Mouse (Mus musculus) inflammation-experienced regulatory T-cells (primary cell): ENCODE measurements around the gene Lage3. TPM values are rescaled to one million over a fixed set of nuclear protein-coding genes. Genes with fewer than 3 reads are reported as not detected.

ENCODE experiments used
- polyA plus RNA-seq, 2 experiments: library from polyadenylated mRNA; unstranded; fragments of 100-300 nt; shearing (Covaris generic); gene quantifications; one replicate each; pipeline ENCODE4 v1.2.1; 2017

Lage3 gene
- polyA plus RNA-seq, result 10 to 100 TPM; 34.3 to 51.6 TPM

DNA sequence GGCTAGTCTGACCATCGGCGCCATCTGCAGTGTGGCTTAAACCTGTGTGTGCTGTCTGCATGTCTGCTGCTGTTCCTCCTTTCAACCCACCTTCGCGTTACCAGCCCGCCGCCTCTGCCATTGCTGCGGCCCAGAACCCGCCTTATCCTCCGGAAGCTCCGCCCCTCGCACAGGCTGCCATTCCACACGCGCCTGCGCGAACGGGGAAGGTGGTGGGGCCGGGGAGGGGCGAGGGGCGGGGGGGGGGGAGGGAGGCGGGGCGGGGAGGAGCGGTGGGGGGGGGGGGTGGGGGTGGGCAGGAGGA is at the start of gene Lage3:
Gene Lage3, minus strand, starts transcription at position 152 of the 304 bp plus-strand sequence.

DNA sequence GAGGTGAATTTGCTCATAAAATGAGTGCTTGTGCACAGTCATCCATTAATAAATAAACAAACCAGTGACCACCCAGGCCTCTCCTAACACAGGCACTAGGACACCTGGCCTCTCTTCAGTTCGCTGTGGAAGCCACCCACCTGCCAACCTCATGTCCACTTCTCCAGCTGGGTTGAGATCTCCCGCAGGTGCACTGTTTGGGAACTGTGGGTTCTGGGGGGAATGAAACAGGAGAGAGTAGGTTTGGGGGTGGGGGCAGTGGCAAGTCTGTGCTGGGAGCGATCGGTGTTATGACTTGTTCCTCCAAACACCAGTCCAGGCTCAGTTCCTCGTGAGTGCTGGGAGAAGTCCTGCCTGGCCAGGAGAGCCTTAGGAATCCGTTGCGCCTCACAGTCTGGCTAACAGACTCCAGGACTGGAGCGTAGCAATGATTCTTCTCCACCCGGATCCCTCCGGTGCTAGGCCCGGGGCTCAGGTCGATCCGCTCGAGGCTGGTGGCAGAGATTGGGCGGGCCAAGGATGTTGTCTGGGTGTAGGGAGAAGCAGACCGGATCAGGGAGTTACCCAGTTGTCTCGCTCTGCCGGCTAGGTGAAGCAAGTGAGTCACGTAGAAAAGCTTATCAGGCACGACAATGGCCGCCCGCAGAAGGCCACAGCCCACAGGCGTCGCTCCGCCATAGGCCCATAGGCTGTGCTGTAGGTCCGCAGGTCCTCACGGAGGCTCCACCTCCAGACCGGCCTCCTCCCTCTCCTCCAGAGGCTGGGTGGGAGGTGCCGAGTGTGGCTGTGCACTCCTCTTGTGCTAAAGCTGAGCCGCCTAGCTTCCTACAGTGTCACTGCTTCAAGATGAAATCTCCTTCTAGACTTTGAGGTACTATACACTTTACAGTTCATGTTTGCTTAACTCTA is 39.4 kb upstream of the Lage3 start, which contains the start of the genes Fam3a and Ikbkg:
Gene Fam3a, minus strand, starts transcription at position 738 of the 909 bp plus-strand sequence.
Gene Ikbkg, plus strand, starts transcription at position 756 of the 909 bp plus-strand sequence.

DNA sequence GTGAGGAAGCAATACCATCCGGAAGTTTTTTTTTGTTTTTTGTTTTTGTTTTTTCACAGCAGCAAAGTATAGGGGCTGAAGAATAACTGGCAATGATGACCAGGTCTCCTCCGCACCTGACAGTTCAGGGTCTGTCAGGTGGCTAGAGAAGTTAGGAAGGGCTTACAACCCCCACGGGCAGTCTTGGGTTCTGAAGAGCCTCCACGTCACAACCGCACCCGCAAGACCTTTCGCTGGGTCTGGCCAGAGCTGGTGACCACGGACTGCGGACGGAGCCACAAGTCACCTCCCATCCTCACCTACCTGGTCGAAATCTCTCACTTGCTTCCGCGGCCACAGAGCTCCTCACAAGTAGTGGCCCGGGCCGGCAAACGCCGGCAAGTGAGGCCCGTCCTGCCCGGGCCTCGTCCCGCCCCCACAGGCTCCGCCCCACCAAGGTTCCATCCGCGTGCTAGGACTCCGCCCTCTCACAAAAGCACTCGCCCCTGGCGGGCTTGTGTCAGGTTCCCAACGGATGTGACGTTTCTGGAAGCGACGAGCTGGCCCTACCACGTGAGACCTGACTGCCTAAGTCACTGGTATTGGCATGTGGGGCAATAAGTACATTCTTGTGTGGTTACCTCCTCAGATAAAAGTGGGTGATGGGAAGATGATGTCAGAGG is 19.6 kb upstream of the Lage3 start, which contains the start of the genes Ubl4a and Slc10a3:
Gene Ubl4a, minus strand, starts transcription at position 331 of the 662 bp plus-strand sequence.
Gene Slc10a3, minus strand, starts transcription at position 462 of the 662 bp plus-strand sequence.

DNA sequence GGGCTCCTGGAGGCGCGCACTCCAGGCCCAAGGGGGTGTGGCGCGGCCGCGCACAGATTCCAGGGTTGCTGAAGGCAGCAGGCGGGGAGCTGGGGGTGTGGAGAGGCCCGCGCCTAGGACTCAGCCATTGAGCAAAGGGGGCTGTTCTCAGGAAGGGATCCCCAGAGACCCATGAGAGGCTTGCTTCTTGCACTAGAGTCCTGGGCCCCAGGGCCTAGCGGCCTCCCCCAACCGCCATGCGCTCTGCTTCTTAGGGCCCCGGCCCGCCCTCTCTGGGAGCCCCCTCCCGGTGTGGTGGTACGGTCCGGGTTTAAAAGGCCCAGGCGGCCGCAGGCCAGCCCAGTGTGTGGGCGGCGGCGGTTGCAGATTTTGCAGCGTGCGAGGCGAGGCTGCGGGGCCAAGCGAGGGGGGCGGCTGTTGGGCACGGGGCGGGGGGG is 24.7 kb downstream of the Lage3 start, which contains the start of gene Plxna3:
Gene Plxna3, plus strand, starts transcription at position 342 of the 437 bp plus-strand sequence.

DNA sequence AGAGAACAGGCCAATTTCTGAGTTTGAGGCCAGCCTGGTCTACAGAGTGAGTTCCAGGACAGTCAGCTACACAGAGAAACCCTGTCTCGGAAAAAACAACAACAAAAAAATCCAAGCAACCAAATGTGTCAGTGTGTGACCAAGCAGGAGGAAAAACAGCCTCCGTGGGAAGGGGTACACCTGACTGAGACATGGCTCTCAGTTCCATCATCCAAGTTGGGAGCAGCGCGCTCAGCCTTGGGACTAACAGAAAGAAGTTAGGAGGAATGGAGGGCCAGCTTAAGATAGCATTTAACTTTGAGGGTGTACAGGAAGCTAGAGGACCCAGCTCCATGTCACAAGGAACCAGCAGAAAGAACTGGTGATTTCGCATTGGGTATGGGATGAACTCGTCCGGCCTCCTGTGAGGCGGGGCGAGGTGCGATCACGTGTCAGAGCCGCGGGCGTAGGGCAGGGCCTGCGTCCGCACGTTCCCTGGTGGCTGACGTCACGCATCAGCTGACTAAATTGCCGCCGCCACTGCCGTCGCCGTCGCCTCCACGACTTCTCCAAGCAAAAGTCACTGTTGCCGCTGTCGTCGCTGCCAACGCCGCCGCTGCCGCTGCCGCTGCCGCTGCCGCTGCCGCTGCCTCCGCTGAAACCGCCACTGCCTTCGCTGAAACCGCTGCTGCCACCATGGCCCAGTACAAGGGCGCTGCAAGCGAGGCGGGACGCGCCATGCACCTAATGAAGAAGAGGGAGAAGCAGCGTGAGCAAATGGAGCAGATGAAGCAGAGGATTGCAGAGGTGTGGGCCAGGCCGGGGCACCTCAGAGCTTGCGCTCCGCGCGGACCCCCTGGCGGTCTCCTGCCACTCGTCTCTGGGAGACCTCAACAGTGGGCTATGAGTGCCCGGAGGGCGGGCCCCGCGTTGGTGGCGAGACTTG is 40.6 kb downstream of the Lage3 start, which contains the start of gene Fam50a:
Gene Fam50a, plus strand, starts transcription at position 494 of the 925 bp plus-strand sequence.

DNA sequence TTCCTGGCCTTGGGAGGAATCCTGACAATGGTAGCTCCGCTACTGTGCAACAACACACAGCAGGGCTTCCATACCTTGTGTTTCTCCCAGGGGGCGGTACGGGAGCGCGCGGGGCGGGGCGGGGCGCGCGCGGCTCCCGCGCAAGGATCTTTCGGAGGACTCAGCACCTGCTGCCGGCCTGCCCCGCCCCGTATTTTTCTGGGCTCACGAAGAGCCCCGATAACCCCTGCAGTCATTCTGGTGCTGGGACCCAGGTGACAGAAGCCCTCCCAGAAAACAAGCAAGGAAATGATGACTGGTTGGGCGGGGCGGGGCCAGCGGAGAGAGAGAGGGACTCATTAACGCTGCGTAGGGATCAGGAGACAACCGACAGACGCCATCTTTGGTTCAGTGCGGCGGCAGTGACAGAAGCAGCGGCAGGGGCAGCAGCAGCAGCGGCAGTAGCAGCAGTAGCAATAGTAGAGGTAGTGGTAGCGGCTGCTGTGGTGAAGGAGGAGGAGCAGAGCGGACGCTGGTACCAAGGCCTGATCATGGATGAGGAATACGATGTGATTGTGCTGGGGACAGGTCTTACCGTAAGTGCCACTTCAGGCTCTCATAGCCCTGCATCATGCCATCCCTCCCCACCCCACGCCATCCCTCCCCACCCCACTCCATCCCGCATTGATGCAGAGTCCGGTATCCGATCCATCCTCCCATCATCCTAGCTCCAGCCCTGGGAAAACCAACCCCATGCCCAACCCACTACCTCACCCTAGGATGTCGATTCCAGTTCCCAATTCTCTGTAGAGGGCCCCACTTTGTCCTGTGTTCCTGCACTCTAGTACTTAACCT is 48.3 kb downstream of the Lage3 start, which contains the start of gene Gdi1:
Gene Gdi1, plus strand, starts transcription at position 132 of the 834 bp plus-strand sequence.

Other genes with a start within 250 kb of the Lage3 start
- not detected for gene Opn1mw, start 226.2 kb downstream of the Lage3 start, polyA plus RNA-seq
- gene Mecp2, start 218.3 kb downstream of the Lage3 start, polyA plus RNA-seq, result 10 to 100 TPM; 46.8 to 53.9 TPM
- gene Tex28, start 185.8 kb downstream of the Lage3 start, polyA plus RNA-seq, result not detected
- gene Tktl1, start 176.4 kb downstream of the Lage3 start, polyA plus RNA-seq, result 1 to 10 TPM; 2.0 to 3.8 TPM
- gene Flna, start 103.8 kb downstream of the Lage3 start, polyA plus RNA-seq, result 100 to 1,000 TPM; 247 to 358 TPM
- 10 to 100 TPM; 48.9 to 66.6 TPM for gene Emd, start 98.9 kb downstream of the Lage3 start, polyA plus RNA-seq
- 10 to 100 TPM; 44.3 to 79.3 TPM for gene Rpl10, start 82.8 kb downstream of the Lage3 start, polyA plus RNA-seq
- gene Taz, start 71.7 kb downstream of the Lage3 start, polyA plus RNA-seq, result 100 to 1,000 TPM; 140 to 181 TPM
- 10 to 100 TPM; 22.4 to 29.5 TPM for gene Dnase1l1, start 71.3 kb downstream of the Lage3 start, polyA plus RNA-seq
- 100 to 1,000 TPM; 155 to 162 TPM for gene Atp6ap1, start 56.5 kb downstream of the Lage3 start, polyA plus RNA-seq
- 100 to 1,000 TPM; 260 to 309 TPM for gene Gdi1, start 48.6 kb downstream of the Lage3 start, polyA plus RNA-seq
- gene Fam50a, start 40.6 kb downstream of the Lage3 start, polyA plus RNA-seq, result 10 to 100 TPM; 78.9 to 83.6 TPM
- 1 to 10 TPM; 2.4 to 6.9 TPM for gene Plxna3, start 24.6 kb downstream of the Lage3 start, polyA plus RNA-seq
- gene Ubl4a, start 19.6 kb upstream of the Lage3 start, polyA plus RNA-seq, result 10 to 100 TPM; 52.3 to 66.9 TPM
- 10 to 100 TPM; 40.0 to 40.5 TPM for gene Slc10a3, start 19.7 kb upstream of the Lage3 start, polyA plus RNA-seq
- 10 to 100 TPM; 34.3 to 41.1 TPM for gene Fam3a, start 39.7 kb upstream of the Lage3 start, polyA plus RNA-seq
- 10 to 100 TPM; 35.8 to 36.6 TPM for gene Ikbkg, start 39.7 kb upstream of the Lage3 start, polyA plus RNA-seq
- 10 to 100 TPM; 47.5 to 51.1 TPM for gene G6pdx, start 75.6 kb upstream of the Lage3 start, polyA plus RNA-seq
- not detected for gene Gm6880, start 127.8 kb upstream of the Lage3 start, polyA plus RNA-seq
- not detected for gene Olfr1326-ps1, start 221.3 kb upstream of the Lage3 start, polyA plus RNA-seq
- gene Olfr1325, start 239.1 kb upstream of the Lage3 start, polyA plus RNA-seq, result not detected